Mouse (Mus musculus) central nervous system, embryonic 14 days (tissue): Measurements from ENCODE around the gene P2rx1. TPM values are rescaled to one million over a fixed set of nuclear protein-coding genes. Genes with fewer than 3 reads are reported as not detected.

Experiments used
- polyA plus RNA-seq: library from polyadenylated mRNA; depleted of rRNA; stranded (reverse); fragments of >200 nt; gene quantifications from 2 replicates; pipeline ENCODE4 v1.2.3, GENCODE M21; 2012; rRNA removed

The P2rx1 gene
- polyA plus RNA-seq = 0.36 and 0.37 TPM in 2 replicates

DNA sequence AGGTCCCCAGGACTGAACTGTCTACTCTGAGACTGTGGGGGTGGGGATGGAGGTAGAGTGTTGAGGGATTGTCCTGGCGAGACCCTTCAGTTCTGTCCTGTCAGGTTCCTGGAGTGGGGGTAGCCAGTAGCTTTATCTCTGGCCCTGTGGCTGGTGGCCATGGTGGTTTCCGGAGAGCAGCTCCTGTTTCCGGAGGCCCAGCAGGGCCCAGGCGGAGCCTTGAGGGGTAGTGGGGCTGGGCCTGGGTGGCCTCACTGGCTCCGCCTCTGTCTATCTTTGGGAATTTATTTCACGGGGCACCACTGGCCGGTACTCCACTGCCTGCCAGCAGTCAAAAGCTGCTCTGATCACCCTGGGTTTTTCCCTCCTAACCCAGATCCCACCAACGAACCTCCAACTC, at the start of gene P2rx1:
Gene P2rx1, plus strand, starts transcription at position 333 of the 400 bp plus-strand sequence.

DNA sequence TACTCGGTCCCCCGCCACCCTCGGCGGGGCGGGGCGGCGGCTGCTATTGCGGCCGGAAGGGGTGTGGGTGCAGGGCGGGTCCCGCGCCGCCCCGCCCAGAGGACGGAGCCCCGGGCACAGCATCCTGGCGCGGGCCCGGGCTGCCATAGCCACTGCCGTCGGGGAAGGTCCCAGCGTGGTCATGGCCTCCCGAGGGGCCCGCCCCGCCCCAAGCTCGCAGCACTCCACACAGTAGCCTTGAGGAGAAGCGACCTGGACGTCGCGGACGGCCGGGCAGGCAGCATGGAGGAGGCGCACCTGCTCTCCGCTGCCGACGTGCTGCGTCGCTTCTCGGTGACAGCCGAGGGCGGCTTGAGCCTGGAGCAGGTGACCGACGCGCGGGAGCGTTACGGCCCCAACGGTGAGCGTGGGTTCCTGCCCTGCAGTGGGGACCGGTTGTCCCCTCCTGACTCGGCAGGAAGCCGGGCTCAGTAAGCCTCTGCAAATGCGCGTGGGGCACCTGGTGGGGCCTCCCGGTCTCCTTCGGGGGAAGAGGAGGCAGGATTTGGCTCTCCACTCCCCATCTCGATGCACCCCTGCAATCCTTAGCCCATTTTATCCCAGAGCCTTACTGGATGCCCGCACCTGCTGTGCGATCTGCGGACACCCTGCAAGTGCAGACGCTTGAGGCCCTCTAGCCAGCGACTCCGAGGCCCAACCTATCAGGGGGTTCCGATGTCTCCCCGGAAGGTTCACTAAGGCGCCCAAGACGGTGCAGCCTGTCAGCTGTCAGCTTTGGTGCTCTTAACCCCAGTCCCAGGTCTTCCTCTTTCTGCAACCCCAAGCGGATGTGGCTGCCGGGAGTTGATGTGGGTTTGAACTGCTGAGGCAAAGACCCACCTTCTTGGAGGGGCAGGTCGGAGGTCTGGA, 37.6 kb upstream of the P2rx1 start, which contains the start of gene Atp2a3:
Gene Atp2a3, plus strand, starts transcription at position 98 of the 909 bp plus-strand sequence.

GRCm38 (mm10) chr11:73018471-73019146, 19.7 kb downstream of the P2rx1 start, which contains the start of gene Camkk1:
TSS of gene Camkk1 (plus strand) at chr11:73019008.

GRCm38 (mm10) chr11:73047542-73047996, 48.7 kb downstream of the P2rx1 start, which contains the start of gene Ncbp3:
TSS of gene Ncbp3 (plus strand) at chr11:73047783.

Other genes starting within 250 kb of the P2rx1 start
- gene Cyb5d2, start 203.0 kb upstream of the P2rx1 start, polyA plus RNA-seq = 4.3 and 4.8 TPM in 2 replicates
- 29.3 and 33.0 TPM in 2 replicates for gene Zzef1, start 202.9 kb upstream of the P2rx1 start, polyA plus RNA-seq
- 1.2 and 1.8 TPM in 2 replicates for gene Atp2a3, start 37.9 kb upstream of the P2rx1 start, polyA plus RNA-seq
- gene Camkk1, start 19.9 kb downstream of the P2rx1 start, polyA plus RNA-seq = 18.1 and 18.8 TPM in 2 replicates
- 7.7 and 7.8 TPM in 2 replicates for gene Ncbp3, start 48.7 kb downstream of the P2rx1 start, polyA plus RNA-seq
- 0.09 and 0.15 TPM in 2 replicates for gene Itgae, start 91.5 kb downstream of the P2rx1 start, polyA plus RNA-seq
- 2.8 and 3.5 TPM in 2 replicates for gene Haspin, start 139.2 kb downstream of the P2rx1 start, polyA plus RNA-seq
- gene P2rx5, start 161.3 kb downstream of the P2rx1 start, polyA plus RNA-seq = 0.66 and 0.79 TPM in 2 replicates
- 74.7 and 81.5 TPM in 2 replicates for gene Emc6, start 177.9 kb downstream of the P2rx1 start, polyA plus RNA-seq
- 87.3 and 87.6 TPM in 2 replicates for gene Tax1bp3, start 178.0 kb downstream of the P2rx1 start, polyA plus RNA-seq
- 22.7 and 24.8 TPM in 2 replicates for gene Ctns, start 199.9 kb downstream of the P2rx1 start, polyA plus RNA-seq
- gene Shpk, start 200.4 kb downstream of the P2rx1 start, polyA plus RNA-seq = 1.7 and 2.3 TPM in 2 replicates
- gene Trpv1, start 235.2 kb downstream of the P2rx1 start, polyA plus RNA-seq = 0.58 and 1.4 TPM in 2 replicates